Mouse (Mus musculus): ENCODE measurements at regions not wholly inside any gene's neighbourhood (a gene's known extent, or its start where the extent isn't known, plus 50 kb on each side); places are given as distances from the start of the nearest gene placed in this dataset.

GRCm38 (mm10) chr2:128497891-128498290 is 93.1 kb upstream of the Spdye4c start:
- no peak for TF ChIP-seq CHD2 (IDR thresholded peaks at IDR 0.05; ENCODE audit: low read depth, low read length)
- no peak for TF ChIP-seq HCFC1 (IDR thresholded peaks at IDR 0.05; ENCODE audit: borderline replicate concordance, insufficient read depth, low read length)
- TF ChIP-seq ZC3H11A (IDR thresholded peaks at IDR 0.05; ENCODE audit: borderline replicate concordance, low read depth, low read length) = no peak
- no peak for TF ChIP-seq ZNF384 (IDR thresholded peaks at IDR 0.05; ENCODE audit: low read depth, low read length)
